Mouse (Mus musculus): ENCODE measurements around the gene Wrnip1. TPM values are rescaled to one million over a fixed set of nuclear protein-coding genes. Genes with fewer than 3 reads are reported as not detected.
A peak's percentile ranks its signal among the peaks of the same experiment; 100 is the strongest.

Wrnip1 gene
- polyA plus RNA-seq (2016; fragmentation: Nextera tagmentation; extraction: Ambion mirVana) = 20.6 and 30.0 TPM in 2 replicates

DNA sequence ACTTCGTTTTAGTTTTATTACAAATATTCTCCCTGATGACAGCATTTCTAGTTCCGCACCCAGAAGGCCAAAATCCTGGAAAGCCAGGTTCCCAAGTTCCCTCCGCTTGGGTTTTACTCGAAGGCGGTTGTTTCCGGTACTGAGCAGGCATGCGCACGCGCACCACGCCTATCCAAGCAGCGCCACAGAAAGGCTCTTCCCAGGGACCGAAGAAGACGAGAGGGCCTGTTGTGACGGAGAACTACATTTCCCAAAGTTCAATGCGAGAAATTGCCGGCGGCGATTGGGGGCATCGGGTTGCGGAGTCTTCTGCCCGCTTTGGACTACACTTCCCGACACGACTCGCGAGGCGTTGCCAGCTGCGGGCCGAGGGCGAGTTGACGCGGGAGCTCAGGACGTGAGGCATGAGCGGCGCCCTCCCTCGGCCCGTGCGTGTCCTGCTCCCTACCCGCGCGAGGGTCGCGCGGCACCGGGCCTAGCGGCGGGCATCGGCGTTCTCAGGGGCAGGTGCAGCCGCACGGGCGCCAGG lies at the start of gene Wrnip1:
Gene Wrnip1 (plus strand): TSS at position 346 of the 529 bp plus-strand sequence.
- Histone ChIP-seq H3K36me3 (peaks cover 13% of the 10 kb centered on the region), H3K27me3 (ENCODE audit: insufficient read depth, poor library complexity, severe bottlenecking) (no peaks in the 10 kb centered on the region), H3K27ac (peak within 1 kb of the TSS; percentile 95), H3K4me3 (peak within 1 kb of the TSS; percentile 84), H3K4me1 (peaks cover 26% of the 10 kb centered on the region), H3K9me3 (no peaks in the 10 kb centered on the region)
- WGBS = 0% methylated on average over 51 of the region's 51 CpGs
- DNase-seq (ENCODE audit: low spot score) = peak; percentile 100

DNA sequence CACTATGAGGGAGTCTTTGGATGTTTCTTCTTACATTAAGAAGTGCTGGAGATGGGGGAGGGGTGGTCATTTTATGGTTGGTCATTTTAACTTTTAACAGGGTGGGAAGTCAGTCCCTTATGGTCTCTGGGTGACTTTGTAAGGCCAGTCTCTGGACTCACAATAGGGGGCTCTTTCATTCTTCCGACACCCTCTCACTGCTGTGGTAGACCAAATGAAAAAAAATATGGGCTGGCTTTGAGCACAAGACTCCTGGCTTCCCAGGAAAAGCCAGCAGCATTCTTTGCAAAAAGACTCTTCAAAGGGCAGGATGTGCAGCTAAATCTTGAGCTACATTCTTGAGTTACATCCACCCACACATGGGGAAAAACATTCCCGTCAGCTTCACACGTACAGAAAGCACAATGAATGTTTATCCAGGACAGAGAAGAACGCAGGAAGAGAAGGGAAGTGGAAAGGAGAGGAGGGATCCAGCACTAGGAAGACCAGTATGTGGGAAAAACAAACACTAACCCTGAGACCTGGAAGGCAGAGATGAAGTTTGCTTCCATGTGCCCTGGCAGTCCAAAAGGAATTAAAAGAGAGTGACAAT lies 49.7 kb upstream of the Wrnip1 start:
- no peak for DNase-seq (ENCODE audit: low spot score)
- no peaks in the 10 kb centered on the region for H3K36me3 ChIP-seq
- no peaks in the 10 kb centered on the region for H3K27me3 ChIP-seq (ENCODE audit: insufficient read depth, poor library complexity, severe bottlenecking)
- no peak overlapping the region; the same call in 1 of the 2 replicates for H3K27ac ChIP-seq
- no peaks in the 10 kb centered on the region for H3K9me3 ChIP-seq
- H3K4me1 ChIP-seq = 0 out of 2 replicates have a peak, but pooled peaks cover 5% of the 10 kb centered on the region
- WGBS = 34% methylated on average over 4 of the region's 4 CpGs
- H3K4me3 ChIP-seq = no peak overlapping the region

DNA sequence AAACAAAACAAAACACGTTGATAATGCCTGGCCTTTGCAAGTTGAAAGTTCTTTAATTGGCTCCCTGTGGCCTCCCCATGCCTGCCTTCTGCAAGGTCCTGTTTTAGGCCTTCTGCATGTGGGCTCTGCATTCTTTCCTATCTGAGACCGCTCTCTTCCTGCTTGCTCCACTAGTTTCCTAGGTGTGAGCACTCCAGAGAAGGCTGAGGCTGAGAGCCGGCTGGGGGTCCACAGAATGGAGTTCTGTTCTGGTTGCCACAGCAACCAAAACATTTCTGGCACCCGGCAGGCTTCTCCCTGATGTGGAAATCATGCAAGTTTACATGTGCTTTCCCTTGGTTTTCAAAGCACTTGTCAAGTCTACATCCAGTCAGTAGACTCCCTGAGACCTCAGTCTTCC lies 42.8 kb upstream of the Wrnip1 start:
- Histone ChIP-seq H3K27me3 (ENCODE audit: insufficient read depth, poor library complexity, severe bottlenecking) (no peaks in the 10 kb centered on the region), H3K4me3 (no peak overlapping the region), H3K4me1 (peaks cover 8% of the 10 kb centered on the region; the same call in 1 of the 2 replicates), H3K36me3 (no peaks in the 10 kb centered on the region), H3K27ac (no peak overlapping the region), H3K9me3 (no peaks in the 10 kb centered on the region)
- DNase-seq (ENCODE audit: low spot score) = no peak
- 13% methylated on average over 4 of the region's 4 CpGs for WGBS

DNA sequence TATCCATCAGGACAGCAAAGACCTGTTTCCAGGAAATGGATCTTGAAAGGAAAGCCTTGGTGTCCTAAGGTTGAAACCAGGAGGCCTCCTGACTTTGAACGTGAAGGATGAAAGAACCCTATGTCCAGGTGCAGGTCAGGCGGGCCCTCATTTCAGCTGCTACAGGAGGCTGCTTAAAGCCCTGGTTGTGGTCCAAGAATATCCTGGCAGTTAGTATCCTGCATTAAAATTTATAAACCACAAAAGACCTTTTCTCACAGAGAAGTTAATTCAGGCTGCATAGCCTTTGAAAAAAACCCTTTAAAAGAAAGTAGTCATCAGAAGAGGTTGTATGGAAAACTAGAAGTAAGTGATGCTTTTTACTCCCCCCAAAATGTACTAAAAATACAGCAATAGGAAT lies 41.0 kb upstream of the Wrnip1 start:
- Histone ChIP-seq H3K27me3 (ENCODE audit: insufficient read depth, poor library complexity, severe bottlenecking) (no peaks in the 10 kb centered on the region), H3K4me3 (no peak overlapping the region), H3K27ac (no peak overlapping the region), H3K9me3 (no peaks in the 10 kb centered on the region), H3K36me3 (no peaks in the 10 kb centered on the region), H3K4me1 (peaks cover 14% of the 10 kb centered on the region)
- 80% methylated on average over 2 of the region's 2 CpGs for WGBS
- no peak for DNase-seq (ENCODE audit: low spot score)

DNA sequence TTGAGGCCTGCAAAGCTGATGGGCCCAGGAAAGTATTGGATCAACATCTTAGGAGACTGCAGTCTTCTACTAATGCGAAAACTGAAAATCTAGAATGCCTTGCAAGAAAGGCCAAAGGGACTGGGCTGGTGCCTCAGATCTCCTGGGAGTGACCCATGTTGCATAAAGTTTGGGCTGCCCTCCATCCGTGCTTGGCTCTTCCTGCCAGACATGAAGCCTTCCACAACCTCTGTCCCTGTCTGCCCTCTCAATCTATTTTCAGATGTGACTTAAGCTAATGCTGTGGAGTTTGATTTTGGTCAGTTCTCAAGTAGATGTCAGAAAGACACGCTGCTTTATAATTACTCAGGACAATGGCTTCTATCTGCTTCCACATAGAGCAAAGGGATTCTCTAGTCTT lies 38.7 kb upstream of the Wrnip1 start:
- no peak for DNase-seq (ENCODE audit: low spot score)
- WGBS = 70% methylated on average over 3 of the region's 3 CpGs

DNA sequence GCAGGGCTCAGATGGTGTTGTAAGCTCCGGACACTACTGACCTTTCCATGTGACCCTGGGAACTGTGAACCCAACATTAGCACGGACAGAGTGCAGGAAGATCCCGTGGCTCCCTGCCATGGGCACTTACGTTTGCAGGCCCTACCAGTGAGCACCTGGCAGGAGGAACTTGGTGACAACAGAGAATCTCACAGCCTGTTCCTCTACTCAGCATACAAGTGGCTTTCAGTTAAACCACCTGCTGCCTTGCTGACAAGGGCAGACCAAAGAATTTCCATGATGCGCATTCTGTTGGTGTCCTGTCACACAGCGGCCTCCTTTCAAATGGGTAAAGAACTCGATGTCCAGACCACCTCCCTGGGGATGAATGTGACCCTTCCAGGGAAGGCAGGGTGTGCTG lies 37.4 kb upstream of the Wrnip1 start:
- H3K4me1 ChIP-seq = peaks cover 10% of the 10 kb centered on the region

More for the DNA sequence above, 38.7 kb upstream of the Wrnip1 start:
- no peaks in the 10 kb centered on the region for H3K36me3 ChIP-seq
- no peaks in the 10 kb centered on the region for H3K9me3 ChIP-seq
- H3K27me3 ChIP-seq (ENCODE audit: insufficient read depth, poor library complexity, severe bottlenecking) = no peaks in the 10 kb centered on the region
- H3K4me3 ChIP-seq = no peak overlapping the region
- H3K4me1 ChIP-seq = peaks cover 14% of the 10 kb centered on the region
- H3K27ac ChIP-seq = no peak overlapping the region

DNA sequence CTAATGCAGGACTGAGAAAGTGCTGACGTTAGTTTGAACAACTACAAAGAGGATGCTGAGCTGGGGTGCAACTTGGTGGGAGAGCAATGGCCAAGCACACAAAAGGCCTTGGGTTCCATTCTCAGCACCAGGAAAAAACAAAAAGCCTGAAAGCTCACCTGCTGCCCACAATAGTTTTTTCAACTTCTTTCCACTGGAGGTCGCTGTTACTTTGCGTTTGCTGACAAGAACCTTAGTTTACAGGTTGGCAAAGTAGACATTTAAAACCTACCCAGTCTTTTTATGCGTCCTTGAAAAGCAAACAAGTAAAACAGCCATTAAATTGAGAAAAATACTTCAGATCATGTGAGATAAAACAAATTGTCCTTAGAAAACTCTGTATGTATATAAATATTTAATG lies 33.7 kb upstream of the Wrnip1 start:
- Histone ChIP-seq H3K9me3 (no peaks in the 10 kb centered on the region), H3K27me3 (ENCODE audit: insufficient read depth, poor library complexity, severe bottlenecking) (no peaks in the 10 kb centered on the region), H3K4me1 (peaks cover 15% of the 10 kb centered on the region), H3K27ac (no peak overlapping the region), H3K36me3 (no peaks in the 10 kb centered on the region), H3K4me3 (no peak overlapping the region)
- no peak for DNase-seq (ENCODE audit: low spot score)
- 15% methylated on average over 4 of the region's 4 CpGs for whole genome bisulfite sequencing

More for the DNA sequence above, 37.4 kb upstream of the Wrnip1 start:
- H3K4me3 ChIP-seq = no peak overlapping the region
- H3K27ac ChIP-seq = no peak overlapping the region
- no peaks in the 10 kb centered on the region for H3K9me3 ChIP-seq
- no peaks in the 10 kb centered on the region for H3K36me3 ChIP-seq
- 15% methylated on average over 7 of the region's 7 CpGs for WGBS
- no peaks in the 10 kb centered on the region for H3K27me3 ChIP-seq (ENCODE audit: insufficient read depth, poor library complexity, severe bottlenecking)
- peak; percentile 76 for DNase-seq (ENCODE audit: low spot score)

DNA sequence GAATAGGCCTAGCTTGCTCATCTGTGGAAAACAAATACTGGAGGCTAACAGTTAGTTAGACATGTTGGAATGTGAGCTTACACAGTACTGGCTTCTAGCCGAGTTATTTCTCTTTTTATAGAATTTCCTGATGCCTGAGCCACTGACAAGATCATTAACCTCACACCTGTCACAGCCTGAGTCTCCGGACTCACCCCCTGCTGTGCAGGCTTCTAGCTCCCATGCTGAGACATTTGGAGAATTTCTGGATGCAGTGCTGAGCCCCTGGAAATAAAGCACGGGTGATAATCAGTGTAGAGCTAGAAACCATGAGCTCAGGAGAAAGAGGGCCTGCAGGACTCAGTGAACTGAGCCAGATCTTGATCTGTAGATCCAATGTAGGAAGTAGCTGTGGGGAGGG lies 31.9 kb upstream of the Wrnip1 start:
- Histone ChIP-seq H3K27ac (no peak overlapping the region), H3K4me3 (no peak overlapping the region), H3K36me3 (no peaks in the 10 kb centered on the region), H3K27me3 (ENCODE audit: insufficient read depth, poor library complexity, severe bottlenecking) (no peaks in the 10 kb centered on the region), H3K4me1 (peaks cover 5% of the 10 kb centered on the region; the same call in 1 of the 2 replicates), H3K9me3 (no peaks in the 10 kb centered on the region)
- 13% methylated on average over 3 of the region's 3 CpGs for WGBS
- no peak for DNase-seq (ENCODE audit: low spot score)

DNA sequence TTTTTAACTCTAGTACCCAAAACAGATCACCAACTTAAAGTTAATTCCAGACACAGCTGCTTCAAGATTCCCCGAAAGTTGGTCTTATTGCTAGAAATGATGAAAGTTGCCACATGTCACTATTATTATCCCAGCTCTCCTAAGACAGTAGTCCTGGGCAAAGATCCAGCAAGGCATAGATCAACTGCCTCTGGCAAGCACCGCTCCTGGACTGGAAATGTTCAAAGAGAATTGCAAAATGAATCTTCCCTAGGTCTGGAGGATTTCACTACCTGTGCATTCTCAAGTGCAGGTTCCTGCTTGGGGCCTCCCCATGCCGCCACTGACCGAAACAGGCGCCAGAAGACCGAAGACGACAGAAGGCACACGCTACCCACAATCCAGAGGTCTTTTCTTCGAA lies 25.9 kb upstream of the Wrnip1 start:
- WGBS = 95% methylated on average over 9 of the region's 9 CpGs
- H3K27ac ChIP-seq = no peak overlapping the region
- H3K27me3 ChIP-seq (ENCODE audit: insufficient read depth, poor library complexity, severe bottlenecking) = no peaks in the 10 kb centered on the region
- H3K4me3 ChIP-seq = no peak overlapping the region
- no peaks in the 10 kb centered on the region for H3K4me1 ChIP-seq
- H3K36me3 ChIP-seq = no peaks in the 10 kb centered on the region
- no peaks in the 10 kb centered on the region for H3K9me3 ChIP-seq
- no peak for DNase-seq (ENCODE audit: low spot score)

DNA sequence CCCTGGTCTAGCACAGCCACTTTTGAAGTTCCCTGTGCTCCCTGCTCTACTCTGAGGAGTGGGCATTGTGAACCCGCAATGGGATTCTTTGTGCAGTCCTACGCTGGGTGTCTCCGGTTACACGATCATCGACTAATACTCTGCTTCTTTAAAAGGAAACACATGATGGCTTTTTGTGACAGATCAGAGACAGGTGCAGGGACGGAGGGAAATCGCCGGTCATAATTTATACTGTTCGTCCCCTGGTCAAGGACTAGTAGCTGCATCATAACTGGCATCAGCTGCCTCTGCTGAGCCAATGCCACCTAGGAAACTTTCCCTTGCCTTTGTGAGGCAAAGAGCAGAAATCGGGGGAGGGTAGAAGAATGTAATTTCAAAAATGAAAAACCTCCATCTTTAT lies 25.5 kb upstream of the Wrnip1 start:
- Histone ChIP-seq H3K36me3 (no peaks in the 10 kb centered on the region), H3K4me1 (no peaks in the 10 kb centered on the region), H3K9me3 (no peaks in the 10 kb centered on the region), H3K27ac (no peak overlapping the region), H3K27me3 (ENCODE audit: insufficient read depth, poor library complexity, severe bottlenecking) (no peaks in the 10 kb centered on the region), H3K4me3 (no peak overlapping the region)
- no peak for DNase-seq (ENCODE audit: low spot score)
- WGBS = 83% methylated on average over 10 of the region's 10 CpGs

DNA sequence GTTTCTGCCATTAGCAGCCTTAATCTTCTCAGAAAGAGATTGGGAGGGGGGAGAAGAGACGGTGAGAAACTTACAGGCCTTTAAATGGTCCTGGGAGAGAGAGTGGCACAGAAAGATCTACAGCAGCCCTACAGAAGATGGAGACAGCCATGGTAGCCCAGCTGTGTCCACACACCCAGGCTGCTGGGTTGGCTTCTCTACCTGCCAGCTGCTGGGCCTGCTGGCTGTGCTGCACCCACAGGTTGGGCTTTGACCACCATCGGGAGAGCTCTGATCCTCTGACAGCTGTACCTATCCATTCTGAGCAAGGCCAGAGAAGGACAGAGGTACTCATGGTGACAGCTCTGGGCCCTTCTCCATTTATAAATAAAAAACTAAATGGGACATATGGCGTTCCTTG lies 23.0 kb upstream of the Wrnip1 start:
- Histone ChIP-seq H3K4me1 (no peaks in the 10 kb centered on the region), H3K36me3 (no peaks in the 10 kb centered on the region), H3K4me3 (no peak overlapping the region), H3K27me3 (ENCODE audit: insufficient read depth, poor library complexity, severe bottlenecking) (no peaks in the 10 kb centered on the region), H3K9me3 (no peaks in the 10 kb centered on the region), H3K27ac (no peak overlapping the region)
- no peak for DNase-seq (ENCODE audit: low spot score)
- WGBS = 55% methylated on average over 3 of the region's 3 CpGs

DNA sequence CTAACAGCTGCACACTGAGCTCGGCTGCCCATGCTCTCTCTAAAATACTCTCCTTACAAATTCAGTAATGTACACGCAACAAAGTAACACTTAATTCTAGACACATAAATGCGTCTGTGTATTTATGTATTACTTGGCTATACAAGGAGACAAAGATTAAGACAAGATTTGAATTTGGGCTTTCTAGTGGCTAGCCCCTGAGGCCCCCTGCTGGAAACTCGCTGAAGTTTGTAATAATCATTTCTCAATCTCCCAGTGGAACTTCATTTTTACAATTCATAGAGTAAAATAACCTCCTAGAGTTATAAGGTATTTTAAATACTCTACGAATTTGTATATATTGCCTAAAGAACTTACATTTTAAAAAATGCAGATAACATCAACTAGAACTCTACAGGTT lies 18.8 kb upstream of the Wrnip1 start:
- 57% methylated on average over 5 of the region's 5 CpGs for WGBS
- Histone ChIP-seq H3K4me3 (no peak overlapping the region), H3K27ac (no peak overlapping the region), H3K36me3 (no peaks in the 10 kb centered on the region), H3K4me1 (no peaks in the 10 kb centered on the region), H3K9me3 (no peaks in the 10 kb centered on the region), H3K27me3 (ENCODE audit: insufficient read depth, poor library complexity, severe bottlenecking) (no peaks in the 10 kb centered on the region)
- no peak for DNase-seq (ENCODE audit: low spot score)

DNA sequence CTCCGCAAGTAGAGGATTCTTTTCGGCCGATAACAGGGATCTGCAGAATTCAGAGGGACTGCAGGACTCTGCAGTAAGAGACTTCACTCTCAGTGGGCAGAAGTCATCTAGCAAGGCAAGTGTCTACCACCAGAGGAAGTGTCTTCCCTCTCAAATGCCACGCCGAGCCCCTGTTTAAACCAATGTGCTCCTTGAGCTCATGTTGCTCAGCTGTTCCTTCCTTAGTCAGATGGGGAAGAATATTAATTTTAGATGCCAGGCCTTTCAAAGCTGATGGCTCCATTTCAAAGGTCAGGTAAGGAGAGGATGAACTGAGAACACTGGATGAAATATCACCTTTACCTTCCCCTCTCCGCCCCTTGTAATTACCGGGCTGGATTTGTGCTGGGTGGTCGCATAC lies 18.0 kb upstream of the Wrnip1 start, which contains the start of gene Mylk4:
Gene Mylk4 (minus strand): TSS at position 139 of the 400 bp plus-strand sequence.
- H3K9me3 ChIP-seq = no peaks in the 10 kb centered on the region
- 81% methylated on average over 8 of the region's 8 CpGs for WGBS
- no peak within 1 kb of the TSS for H3K4me3 ChIP-seq
- no peaks in the 10 kb centered on the region for H3K27me3 ChIP-seq (ENCODE audit: insufficient read depth, poor library complexity, severe bottlenecking)
- no peaks in the 10 kb centered on the region for H3K4me1 ChIP-seq
- no peak for DNase-seq (ENCODE audit: low spot score)
- H3K36me3 ChIP-seq = no peaks in the 10 kb centered on the region
- H3K27ac ChIP-seq = no peak within 1 kb of the TSS

DNA sequence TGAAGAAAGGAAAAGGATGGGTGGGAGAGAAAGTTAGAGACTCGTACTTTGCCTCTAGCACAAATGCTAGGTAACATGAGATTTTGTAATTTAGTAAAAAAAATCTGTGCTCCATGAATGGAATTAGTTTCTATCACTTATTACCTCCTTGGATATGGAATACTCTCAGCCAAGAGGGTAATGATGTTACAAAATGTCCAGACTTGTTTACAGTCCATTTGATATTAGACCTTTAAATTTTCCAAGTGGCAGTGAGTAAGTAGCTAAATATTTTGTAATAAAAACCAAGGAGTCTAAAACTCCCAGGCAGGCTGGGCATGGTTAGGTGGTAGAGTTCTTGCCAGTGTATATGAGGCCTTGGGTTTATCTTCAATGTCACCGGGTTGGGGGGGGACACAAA lies 14.3 kb upstream of the Wrnip1 start:
- Histone ChIP-seq H3K36me3 (no peaks in the 10 kb centered on the region), H3K27me3 (ENCODE audit: insufficient read depth, poor library complexity, severe bottlenecking) (no peaks in the 10 kb centered on the region), H3K9me3 (no peaks in the 10 kb centered on the region), H3K27ac (no peak overlapping the region), H3K4me3 (no peak overlapping the region), H3K4me1 (no peaks in the 10 kb centered on the region)
- DNase-seq (ENCODE audit: low spot score) = no peak
- WGBS = 66% methylated on average over 2 of the region's 2 CpGs

All from heart, embryonic 10.5 days (tissue).